Mouse (Mus musculus): ENCODE results near the gene Scgb2b18. TPM values are rescaled to one million over a fixed set of nuclear protein-coding genes. Genes with fewer than 3 reads are reported as not detected.

Scgb2b18 gene
- polyA plus RNA-seq (2015; fragmentation: Nextera tagmentation; extraction: Ambion mirVana) = not detected in 2 replicates

GRCm38 (mm10) chr7:33173764-33174163 lies at the start of gene Scgb2b18:
TSS of gene Scgb2b18 (minus strand) at chr7:33173864.

GRCm38 (mm10) chr7:33185268-33185667 lies 11.6 kb upstream of the Scgb2b18 start, which contains the start of gene Scgb1b18:
TSS of gene Scgb1b18 (plus strand) at chr7:33185568.

Other genes starting within 250 kb of the Scgb2b18 start
- not detected in 2 replicates for gene Scgb2b17, start 117.3 kb downstream of the Scgb2b18 start, polyA plus RNA-seq (2015; fragmentation: Nextera tagmentation; extraction: Ambion mirVana)
- gene Scgb1b17, start 110.4 kb downstream of the Scgb2b18 start, polyA plus RNA-seq (2015; fragmentation: Nextera tagmentation; extraction: Ambion mirVana) = not detected in 2 replicates
- not detected in 2 replicates for gene Scgb1b18, start 11.7 kb upstream of the Scgb2b18 start, polyA plus RNA-seq (2015; fragmentation: Nextera tagmentation; extraction: Ambion mirVana)
- not detected in 2 replicates for gene Scgb2b19, start 106.5 kb upstream of the Scgb2b18 start, polyA plus RNA-seq (2015; fragmentation: Nextera tagmentation; extraction: Ambion mirVana)
- gene Scgb1b19, start 113.4 kb upstream of the Scgb2b18 start, polyA plus RNA-seq (2015; fragmentation: Nextera tagmentation; extraction: Ambion mirVana) = not detected in 2 replicates
- gene Scgb2b20, start 192.5 kb upstream of the Scgb2b18 start, polyA plus RNA-seq (2015; fragmentation: Nextera tagmentation; extraction: Ambion mirVana) = not detected in 2 replicates
- gene Scgb1b20, start 199.4 kb upstream of the Scgb2b18 start, polyA plus RNA-seq (2015; fragmentation: Nextera tagmentation; extraction: Ambion mirVana) = not detected in 2 replicates